Mouse (Mus musculus) stomach, postnatal 0 days (tissue): ENCODE results near the gene Mia. TPM values are rescaled to one million over a fixed set of nuclear protein-coding genes. Genes with fewer than 3 reads are reported as not detected.

Experiments used
- ATAC-seq: fragments of 200-750 bp; cut with Nextera tagmentation; 2 replicates; pipeline ENCODE4 v1.8.0; 2017; ENCODE audit not compliant: low FRiP score, low TSS enrichment
- DNase-seq: peaks from one replicate; pipeline ENCODE4 v3.0.0-alpha.2; 2016; ENCODE audit warnings: low spot score
- H3K27ac ChIP-seq: fragments of 300-500 bp; sonication (generic); replicated peaks from 2 replicates; pipeline ENCODE4 v1.5.1; 2014; ENCODE audit warnings: mild to moderate bottlenecking, control low read depth
- H3K27me3 ChIP-seq: fragments of 300-500 bp; sonication (generic); 2 replicates; pipeline ENCODE4 v1.6.1; 2014; ENCODE audit warnings: low read length; ENCODE audit not compliant: control insufficient read depth, insufficient read depth
- H3K36me3 ChIP-seq: fragments of 300-500 bp; sonication (generic); 2 replicates; pipeline ENCODE4 v1.6.1; 2014; ENCODE audit warnings: low read length, mixed read lengths; ENCODE audit not compliant: control insufficient read depth, insufficient read depth
- H3K4me1 ChIP-seq: fragments of 300-500 bp; sonication (generic); replicated peaks from 2 replicates; pipeline ENCODE4 v1.6.1; 2014; ENCODE audit warnings: antibody characterized with exemption; ENCODE audit not compliant: control insufficient read depth, insufficient read depth
- H3K4me2 ChIP-seq: fragments of 300-500 bp; sonication (generic); replicated peaks from 2 replicates; pipeline ENCODE4 v1.6.1; 2014; ENCODE audit warnings: low read depth, mild to moderate bottlenecking, control low read depth, moderate library complexity
- H3K4me3 ChIP-seq: fragments of 300-500 bp; sonication (generic); 2 replicates; pipeline ENCODE4 v1.5.1; 2014; ENCODE audit warnings: low read depth, low read length, control low read depth
- H3K9ac ChIP-seq: fragments of 300-500 bp; sonication (generic); 2 replicates; pipeline ENCODE4 v1.6.1; 2014; ENCODE audit warnings: mild to moderate bottlenecking, low read length, control low read depth, mixed read lengths
- H3K9me3 ChIP-seq: fragments of 300-500 bp; sonication (generic); 2 replicates; pipeline ENCODE4 v1.6.1; 2016; ENCODE audit warnings: low read length; ENCODE audit not compliant: control insufficient read depth
- CTCF ChIP-seq: IDR thresholded peaks from 2 replicates; pipeline ENCODE4 v1.5.1; 2016; ENCODE audit warnings: antibody characterized with exemption, low read depth, mild to moderate bottlenecking, moderate library complexity
- EP300 ChIP-seq: optimal IDR thresholded peaks from 2 replicates; pipeline ENCODE3; 2016; ENCODE audit warnings: antibody characterized with exemption
- WGBS: fragments of 180-500 bp; shearing (Covaris S2); extraction: QIAGEN DNeasy Blood & Tissue Kit; methylation state at CpG from one replicate; pipeline ENCODE4 v1.1.7; 2014; 5-methylcytosine and 5-hydroxymethylcytosine counted together
- polyA plus RNA-seq: library from polyadenylated mRNA; unstranded; fragments of >200 nt; fragmentation: Nextera tagmentation; extraction: Ambion mirVana; gene quantifications from 2 replicates; pipeline ENCODE4 v1.2.1, GENCODE M21; 2015

Mia gene
- polyA plus RNA-seq, 1 experiment from 2014 or later: 7.3 TPM

DNA sequence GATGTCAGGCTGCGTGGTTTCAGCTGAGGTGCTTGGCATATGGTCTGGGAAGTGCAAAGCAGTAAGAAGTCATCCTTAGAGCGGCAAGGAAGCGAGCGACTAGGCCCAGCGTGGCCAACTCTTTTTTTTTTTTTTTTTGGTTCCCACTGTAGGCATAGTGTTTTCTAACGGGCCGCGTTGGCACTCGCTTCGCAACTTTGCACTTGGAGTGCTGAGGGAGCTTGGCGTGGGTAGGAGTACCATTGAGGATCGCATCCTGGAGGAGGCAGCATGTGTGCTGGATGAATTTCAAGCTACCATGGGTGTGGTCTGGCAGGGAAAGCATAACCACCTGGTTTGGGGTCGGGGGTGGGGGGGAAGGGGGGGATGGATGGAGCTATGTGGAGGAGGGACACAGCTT, 25.0 kb downstream of the Mia start:
- H3K36me3 ChIP-seq: peaks cover 13% of the 10 kb centered on the region
- H3K27ac ChIP-seq: no peak overlapping the region
- 0 out of 2 replicates have a peak, but pooled peaks cover 2% of the 10 kb centered on the region for H3K4me1 ChIP-seq
- no peak overlapping the region for H3K9ac ChIP-seq
- H3K27me3 ChIP-seq: no peaks in the 10 kb centered on the region
- no peak for TF ChIP-seq EP300
- no peak for TF ChIP-seq CTCF
- no peaks in the 10 kb centered on the region for H3K9me3 ChIP-seq
- ATAC-seq (no peak), DNase-seq (no peak)
- H3K4me3 ChIP-seq: no peak overlapping the region
- no peak overlapping the region for H3K4me2 ChIP-seq
- 80% methylated on average over 13 of the region's 13 CpGs for WGBS

DNA sequence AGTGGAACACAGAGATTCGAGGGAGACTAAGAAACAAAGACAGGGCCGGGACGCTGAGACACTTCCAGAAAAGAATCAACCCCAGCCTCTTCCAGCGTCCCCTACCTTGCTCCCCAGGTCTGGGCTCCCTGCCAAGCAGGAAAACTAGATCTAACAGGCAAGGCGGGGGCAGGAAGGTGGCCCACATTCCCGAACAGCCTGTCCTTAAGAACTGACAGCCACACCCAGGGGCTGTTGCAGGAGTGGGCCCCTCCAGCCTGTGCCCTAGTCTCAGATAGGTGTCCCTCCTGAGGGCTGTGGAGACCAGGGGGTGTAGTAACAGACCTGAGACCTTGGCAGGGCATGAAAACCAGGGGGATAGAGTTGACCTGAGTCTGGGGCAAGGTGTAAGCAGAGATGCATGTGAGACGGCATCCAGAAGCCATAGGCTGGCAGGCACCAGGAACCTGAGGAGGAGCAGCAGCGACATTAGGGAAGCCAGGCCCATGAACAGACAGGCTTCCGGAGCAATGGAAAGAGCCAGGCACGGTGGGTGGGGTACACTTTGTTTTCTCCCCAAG, 27.7 kb downstream of the Mia start, which contains the start of gene Cyp2t4:
Gene Cyp2t4, plus strand, starts transcription at position 510 of the 560 bp plus-strand sequence.
- ATAC-seq: peak; percentile 80

DNA sequence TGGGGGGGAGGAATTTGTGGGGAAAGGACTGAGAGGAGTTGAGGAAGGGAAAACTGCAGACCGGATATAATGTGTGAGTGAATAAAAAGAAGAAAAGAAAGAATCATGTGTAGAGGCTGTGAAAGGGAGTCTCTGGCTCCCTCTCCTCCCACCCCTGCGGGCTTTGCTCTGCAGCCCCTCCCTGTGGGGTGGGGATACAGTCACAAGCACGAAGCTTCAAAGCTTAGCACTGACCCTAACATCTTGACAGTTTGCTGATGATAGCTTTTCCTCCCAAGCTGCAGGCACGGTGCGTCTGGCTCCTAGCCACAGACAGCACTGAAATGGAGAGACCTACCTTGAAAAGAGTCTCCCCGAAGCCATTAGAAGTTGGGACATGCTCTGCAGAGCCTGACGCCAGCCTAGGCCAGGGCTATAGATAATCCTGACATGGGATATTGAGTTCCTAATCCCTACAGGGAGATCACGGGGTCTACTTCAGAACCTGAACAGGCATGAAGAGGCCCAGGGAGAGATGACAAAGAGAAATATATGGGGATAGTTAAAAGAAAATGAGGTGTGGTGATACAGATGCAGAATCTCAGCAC, 44.5 kb downstream of the Mia start:
- H3K27me3 ChIP-seq: no peaks in the 10 kb centered on the region
- DNase-seq (no peak), ATAC-seq (peak; percentile 47; the same call in 1 of the 2 replicates)
- no peak overlapping the region for H3K9ac ChIP-seq
- peak overlapping the region; percentile 58; the same call in 1 of the 2 replicates for H3K27ac ChIP-seq
- H3K4me1 ChIP-seq: no peaks in the 10 kb centered on the region
- WGBS: 26% methylated on average over 8 of the region's 8 CpGs
- TF ChIP-seq CTCF (no peak), EP300 (peak; percentile 13)
- H3K9me3 ChIP-seq: no peaks in the 10 kb centered on the region
- H3K4me3 ChIP-seq: no peak overlapping the region
- no peaks in the 10 kb centered on the region for H3K36me3 ChIP-seq
- H3K4me2 ChIP-seq: no peak overlapping the region

More for the DNA sequence above, 27.7 kb downstream of the Mia start, which contains the start of gene Cyp2t4:
- TF ChIP-seq CTCF: no peak
- H3K36me3 ChIP-seq: peaks cover 2% of the 10 kb centered on the region
- H3K4me2 ChIP-seq: no peak within 1 kb of the TSS
- 32% methylated on average over 10 of the region's 10 CpGs for WGBS
- H3K27me3 ChIP-seq: no peaks in the 10 kb centered on the region
- peak within 1 kb of the TSS; percentile 41; the same call in 1 of the 2 replicates for H3K9ac ChIP-seq
- peak; percentile 81 for DNase-seq
- no peaks in the 10 kb centered on the region for H3K9me3 ChIP-seq
- H3K27ac ChIP-seq: peak within 1 kb of the TSS; percentile 82
- no peak within 1 kb of the TSS for H3K4me3 ChIP-seq
- no peaks in the 10 kb centered on the region for H3K4me1 ChIP-seq

DNA sequence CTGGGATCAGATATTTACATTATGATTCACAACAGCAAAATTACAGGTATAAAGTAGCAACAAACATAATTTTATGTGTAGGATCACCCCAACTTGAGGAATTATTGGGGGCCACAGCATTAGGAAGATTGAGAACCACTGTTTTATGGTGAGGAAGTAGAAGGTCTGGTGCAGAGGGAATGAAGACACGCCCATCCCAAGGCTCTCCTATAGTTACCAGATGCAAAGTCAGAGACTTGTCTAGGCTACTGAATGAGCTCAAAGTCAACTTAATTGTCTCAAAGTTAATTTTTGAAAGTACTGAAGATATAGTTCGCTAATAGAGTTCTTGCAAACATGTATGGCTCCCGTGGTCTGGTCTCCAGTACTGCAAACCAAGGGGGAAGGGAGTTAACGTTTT, 47.2 kb downstream of the Mia start:
- 72% methylated on average over 4 of the region's 4 CpGs for WGBS
- H3K9me3 ChIP-seq: no peaks in the 10 kb centered on the region
- H3K4me3 ChIP-seq: no peak overlapping the region
- H3K27me3 ChIP-seq: no peaks in the 10 kb centered on the region
- ATAC-seq: no peak
- no peak overlapping the region for H3K9ac ChIP-seq
- H3K4me2 ChIP-seq: no peak overlapping the region
- H3K27ac ChIP-seq: no peak overlapping the region
- H3K36me3 ChIP-seq: no peaks in the 10 kb centered on the region
- no peaks in the 10 kb centered on the region for H3K4me1 ChIP-seq
- DNase-seq: no peak
- TF ChIP-seq EP300 (no peak), CTCF (no peak)

DNA sequence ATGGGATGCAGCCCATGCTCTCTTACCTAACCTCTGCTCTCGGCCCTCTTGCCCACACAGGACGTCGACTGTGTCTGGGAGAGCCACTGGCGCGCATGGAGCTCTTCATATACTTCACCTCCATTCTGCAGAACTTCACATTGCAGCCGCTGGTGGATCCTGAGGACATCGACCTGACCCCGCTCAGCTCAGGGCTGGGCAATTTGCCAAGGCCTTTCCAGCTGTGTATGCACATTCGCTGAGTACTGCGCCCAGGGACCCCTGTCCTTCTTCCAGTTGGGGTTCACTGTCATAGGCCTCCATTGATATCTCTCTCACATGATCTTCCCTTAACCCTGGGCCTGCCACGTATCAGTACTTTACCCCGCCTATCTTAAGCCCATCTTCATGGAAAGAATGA, 47.8 kb downstream of the Mia start:
- Histone ChIP-seq H3K9ac (no peak overlapping the region), H3K27me3 (no peaks in the 10 kb centered on the region), H3K36me3 (no peaks in the 10 kb centered on the region), H3K27ac (no peak overlapping the region), H3K4me3 (no peak overlapping the region), H3K4me1 (no peaks in the 10 kb centered on the region), H3K9me3 (no peaks in the 10 kb centered on the region), H3K4me2 (no peak overlapping the region)
- DNase-seq (no peak), ATAC-seq (no peak)
- TF ChIP-seq CTCF (no peak), EP300 (no peak)
- 40% methylated on average over 12 of the region's 12 CpGs for WGBS

DNA sequence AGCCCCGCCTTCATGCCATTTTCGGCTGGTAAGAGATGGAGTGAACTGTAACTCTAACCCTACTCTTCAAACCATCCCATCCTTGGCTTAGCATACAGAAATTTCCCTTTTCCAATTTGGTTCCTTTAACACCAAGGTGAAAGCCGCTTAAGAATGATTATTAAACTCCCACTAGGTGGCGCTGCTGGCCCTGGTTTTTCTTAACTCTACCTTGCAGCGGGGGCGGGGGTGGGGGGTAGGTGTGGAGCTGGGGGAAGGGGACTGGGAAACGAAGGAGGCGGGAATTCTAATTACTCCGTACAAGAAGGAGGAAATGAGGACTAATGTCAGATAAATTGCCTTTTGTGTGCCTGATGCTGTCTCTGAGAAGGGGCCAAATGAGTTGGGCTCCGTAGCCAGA, 48.4 kb downstream of the Mia start:
- Histone ChIP-seq H3K9ac (no peak overlapping the region), H3K4me2 (no peak overlapping the region), H3K4me1 (no peaks in the 10 kb centered on the region), H3K4me3 (no peak overlapping the region), H3K27ac (no peak overlapping the region), H3K27me3 (no peaks in the 10 kb centered on the region), H3K9me3 (no peaks in the 10 kb centered on the region), H3K36me3 (no peaks in the 10 kb centered on the region)
- WGBS: 14% methylated on average over 10 of the region's 10 CpGs
- peak; percentile 65 for DNase-seq
- peak; percentile 67 for TF ChIP-seq CTCF
- no peak for TF ChIP-seq EP300
- ATAC-seq: no peak
